Comparison of ENCODE assay signal across 27 mouse cellular contexts in genomic region chr13:49199891-49200290, GRCm38 (mm10). TPM values are rescaled to one million over a fixed set of nuclear protein-coding genes. Genes with fewer than 3 reads are reported as not detected.
DNase-seq lines count a peak whose midpoint lies in the region; ATAC-seq and TF ChIP-seq lines count a peak whose summit lies in the region.
"Had no signal": no experiment of that assay in that cellular context is flagged by ENCODE, and none has a peak within 500 bp of the region (broad histone marks: within the 10 kb centered on the region; RNA-seq: fewer than 3 reads in every experiment).

No protein-coding gene starts in this region.

- DNase-seq in gastrocnemius, adult 2 months: no peak
- no peak for DNase-seq in gastrocnemius, postnatal 4 days (ENCODE audit: low spot score in 2 of 2)
- DNase-seq in midbrain, embryonic 11.5 days (ENCODE audit: low spot score, missing footprints): peak; percentile 53
- no peak for DNase-seq in forebrain, embryonic 11.5 days (ENCODE audit: low spot score)
- DNase-seq in urinary bladder, postnatal 10 days (ENCODE audit: low spot score): no peak
- DNase-seq: adrenal gland, postnatal 14 days; cerebellum, adult 11-12 months; cerebellum, adult 8-10 months; cerebellum, postnatal 10 days; cerebellum, postnatal 36 days; embryo, embryonic 11 days; gastrocnemius, postnatal 14 days; heart, postnatal 10 days; heart, postnatal 36 days had no signal

- H3K27ac ChIP-seq in gastrocnemius, adult 2 months: peak overlapping the region; percentile 54
- no peak overlapping the region for H3K27ac ChIP-seq in midbrain, embryonic 11.5 days (ENCODE audit: low read depth, low read length)
- H3K27ac ChIP-seq in midbrain, embryonic 16.5 days (ENCODE audit: low read length): no peak overlapping the region
- peak overlapping the region; percentile 72 for H3K27ac ChIP-seq in brown adipose tissue, adult 24 weeks (replicated peaks; ENCODE audit: low read depth, low read length)
- no peak overlapping the region for H3K27ac ChIP-seq in forebrain, embryonic 11.5 days (ENCODE audit: low read depth, low read length)
- H3K27ac ChIP-seq: embryonic facial prominence, embryonic 10.5 days; embryonic facial prominence, embryonic 13.5 days; forebrain, embryonic 13.5 days; heart, embryonic 15.5 days; hindbrain, embryonic 10.5 days; hindbrain, embryonic 13.5 days had no signal

- no peaks in the 10 kb centered on the region for H3K36me3 ChIP-seq in midbrain, embryonic 11.5 days (ENCODE audit: control insufficient read depth, insufficient read depth, low read length)
- H3K36me3 ChIP-seq in midbrain, embryonic 16.5 days (ENCODE audit: control insufficient read depth, insufficient read depth, low read length): no peaks in the 10 kb centered on the region
- H3K36me3 ChIP-seq in forebrain, embryonic 11.5 days (ENCODE audit: control insufficient read depth, insufficient read depth, low read length): no peaks in the 10 kb centered on the region
- H3K36me3 ChIP-seq: hindbrain, embryonic 13.5 days had no signal

- intact Hi-C loops in gastrocnemius, adult 2 months (cut with DNase I): no loop called here

- WGBS in midbrain, embryonic 11.5 days: 87% methylated on average over 7 of the region's 7 CpGs
- WGBS in midbrain, embryonic 16.5 days: 95% methylated on average over 7 of the region's 7 CpGs
- WGBS in forebrain, embryonic 11.5 days: 97% methylated on average over 7 of the region's 7 CpGs

- ATAC-seq in midbrain, embryonic 11.5 days (ENCODE audit: low FRiP score): no peak
- ATAC-seq in midbrain, embryonic 16.5 days: no peak
- ATAC-seq in forebrain, embryonic 11.5 days (replicated peaks; ENCODE audit: low FRiP score): no peak
- ATAC-seq: forebrain, embryonic 13.5 days; forebrain, embryonic 16.5 days; hindbrain, embryonic 16.5 days; Patski had no signal

- no peaks in the 10 kb centered on the region for H3K4me1 ChIP-seq in midbrain, embryonic 11.5 days (ENCODE audit: control insufficient read depth, insufficient read depth, low read length)
- no peaks in the 10 kb centered on the region for H3K4me1 ChIP-seq in midbrain, embryonic 16.5 days (ENCODE audit: control insufficient read depth, insufficient read depth, low read length)
- H3K4me1 ChIP-seq in brown adipose tissue, adult 24 weeks (ENCODE audit: control insufficient read depth, insufficient read depth, insufficient read length, low read length): peaks cover 5% of the 10 kb centered on the region
- H3K4me1 ChIP-seq in forebrain, embryonic 11.5 days (replicated peaks; ENCODE audit: control insufficient read depth, insufficient read depth, low read length): no peaks in the 10 kb centered on the region
- H3K4me1 ChIP-seq: embryonic facial prominence, embryonic 13.5 days; forebrain, embryonic 13.5 days; hindbrain, embryonic 13.5 days had no signal

- no peak overlapping the region for H3K4me3 ChIP-seq in gastrocnemius, adult 2 months
- no peak overlapping the region for H3K4me3 ChIP-seq in midbrain, embryonic 11.5 days (ENCODE audit: low read depth, low read length)
- no peak overlapping the region for H3K4me3 ChIP-seq in midbrain, embryonic 16.5 days (ENCODE audit: low read depth, low read length)
- H3K4me3 ChIP-seq in brown adipose tissue, adult 24 weeks (ENCODE audit: insufficient read depth, low read depth, low read length): no peak overlapping the region
- H3K4me3 ChIP-seq in forebrain, embryonic 11.5 days (ENCODE audit: low read depth, low read length): no peak overlapping the region
- H3K4me3 ChIP-seq: embryonic facial prominence, embryonic 10.5 days; embryonic facial prominence, embryonic 13.5 days; erythroblast, embryonic 14.5 days; forebrain, embryonic 13.5 days; heart, embryonic 12.5 days; heart, embryonic 15.5 days; hindbrain, embryonic 10.5 days; hindbrain, embryonic 13.5 days had no signal

- TF ChIP-seq CTCF in gastrocnemius, adult 2 months (IDR thresholded peaks at IDR 0.05): no peak

- no peak overlapping the region for H3K9ac ChIP-seq in midbrain, embryonic 11.5 days (ENCODE audit: low read length)
- no peak overlapping the region for H3K9ac ChIP-seq in midbrain, embryonic 16.5 days (ENCODE audit: low read depth, low read length)
- no peak overlapping the region for H3K9ac ChIP-seq in forebrain, embryonic 11.5 days (ENCODE audit: low read length)
- H3K9ac ChIP-seq: embryonic facial prominence, embryonic 13.5 days; forebrain, embryonic 13.5 days; heart, embryonic 12.5 days; heart, embryonic 15.5 days; hindbrain, embryonic 13.5 days had no signal

- no peak overlapping the region for H3K4me2 ChIP-seq in midbrain, embryonic 11.5 days
- H3K4me2 ChIP-seq in midbrain, embryonic 16.5 days (ENCODE audit: low read length): no peak overlapping the region
- no peak overlapping the region for H3K4me2 ChIP-seq in forebrain, embryonic 11.5 days (ENCODE audit: low read depth, low read length, severe bottlenecking)
- H3K4me2 ChIP-seq: embryonic facial prominence, embryonic 13.5 days; forebrain, embryonic 13.5 days; heart, embryonic 12.5 days; heart, embryonic 15.5 days; hindbrain, embryonic 13.5 days had no signal

- no peaks in the 10 kb centered on the region for H3K9me3 ChIP-seq in midbrain, embryonic 11.5 days (ENCODE audit: control insufficient read depth, low read length)
- no peaks in the 10 kb centered on the region for H3K9me3 ChIP-seq in midbrain, embryonic 16.5 days (replicated peaks; ENCODE audit: control insufficient read depth, low read length, poor library complexity, severe bottlenecking)
- H3K9me3 ChIP-seq in forebrain, embryonic 11.5 days (ENCODE audit: control insufficient read depth, low read length): no peaks in the 10 kb centered on the region
- H3K9me3 ChIP-seq: embryonic facial prominence, embryonic 10.5 days; embryonic facial prominence, embryonic 13.5 days; forebrain, embryonic 13.5 days; heart, embryonic 12.5 days; heart, embryonic 15.5 days; hindbrain, embryonic 10.5 days; hindbrain, embryonic 13.5 days had no signal

- no peaks in the 10 kb centered on the region for H3K27me3 ChIP-seq in midbrain, embryonic 11.5 days (ENCODE audit: control insufficient read depth, insufficient read depth, low read length)
- H3K27me3 ChIP-seq in midbrain, embryonic 16.5 days (ENCODE audit: control insufficient read depth, insufficient read depth, low read depth, low read length): no peaks in the 10 kb centered on the region
- H3K27me3 ChIP-seq in forebrain, embryonic 11.5 days (ENCODE audit: control insufficient read depth, insufficient read depth, low read length): no peaks in the 10 kb centered on the region
- H3K27me3 ChIP-seq: embryonic facial prominence, embryonic 13.5 days; forebrain, embryonic 13.5 days; heart, embryonic 12.5 days; heart, embryonic 15.5 days; Patski had no signal

RNA-seq across cellular contexts. Expression of gene Ninj1, which starts 12.6 kb away (rescaled TPM):
- total RNA-seq in gastrocnemius, adult 2 months (2021): 10 to 100 TPM; 17.2 to 18.7 TPM
- 10 to 100 TPM; 23.7 to 26.1 TPM for total RNA-seq in gastrocnemius, postnatal 4 days (2021)
- polyA plus RNA-seq in midbrain, embryonic 11.5 days (2014; fragmentation: Nextera tagmentation; extraction: Ambion mirVana): 17.5 TPM in 2 replicates
- 19.3 and 22.3 TPM in 2 replicates for polyA plus RNA-seq in midbrain, embryonic 16.5 days (2015; fragmentation: Nextera tagmentation; extraction: Ambion mirVana)
- polyA plus RNA-seq in brown adipose tissue, adult 24 weeks (2012; ENCODE audit: insufficient read depth, insufficient read length, missing spikeins): 57.7 and 90.3 TPM in 2 replicates
- polyA plus RNA-seq in forebrain, embryonic 11.5 days (2014; fragmentation: Nextera tagmentation; extraction: Ambion mirVana): 19.6 and 23.8 TPM in 2 replicates

RNA-seq across cellular contexts. Expression of gene Card19, which starts 15.9 kb away (rescaled TPM):
- total RNA-seq in gastrocnemius, adult 2 months (2021): 100 to 1,000 TPM; 113 to 123 TPM
- 10 to 100 TPM; 54.5 to 62.9 TPM for total RNA-seq in gastrocnemius, postnatal 4 days (2021)
- polyA plus RNA-seq in midbrain, embryonic 11.5 days (2014; fragmentation: Nextera tagmentation; extraction: Ambion mirVana): 17.1 and 18.0 TPM in 2 replicates
- 26.5 and 27.6 TPM in 2 replicates for polyA plus RNA-seq in midbrain, embryonic 16.5 days (2015; fragmentation: Nextera tagmentation; extraction: Ambion mirVana)
- polyA plus RNA-seq in brown adipose tissue, adult 24 weeks (2012; ENCODE audit: insufficient read depth, insufficient read length, missing spikeins): 68.4 and 68.7 TPM in 2 replicates
- polyA plus RNA-seq in forebrain, embryonic 11.5 days (2014; fragmentation: Nextera tagmentation; extraction: Ambion mirVana): 18.9 and 19.6 TPM in 2 replicates

RNA-seq across cellular contexts. Expression of gene Susd3, which starts 48.6 kb away (rescaled TPM):
- total RNA-seq in gastrocnemius, adult 2 months (2021): under 1 TPM in 1 of 2 experiments, not detected in 1; 0.97 TPM
- total RNA-seq in gastrocnemius, postnatal 4 days (2021): 1 to 10 TPM in 1 of 2 experiments, under 1 TPM in 1; 0.61 to 1.5 TPM
- 0.81 and 1.1 TPM in 2 replicates for polyA plus RNA-seq in midbrain, embryonic 11.5 days (2014; fragmentation: Nextera tagmentation; extraction: Ambion mirVana)
- 0.38 and 0.68 TPM in 2 replicates for polyA plus RNA-seq in midbrain, embryonic 16.5 days (2015; fragmentation: Nextera tagmentation; extraction: Ambion mirVana)
- polyA plus RNA-seq in brown adipose tissue, adult 24 weeks (2012; ENCODE audit: insufficient read depth, insufficient read length, missing spikeins): 1.3 TPM in 1 of 2 replicates, not detected in the other
- 0.32 and 1.4 TPM in 2 replicates for polyA plus RNA-seq in forebrain, embryonic 11.5 days (2014; fragmentation: Nextera tagmentation; extraction: Ambion mirVana)
- polyA plus RNA-seq: Patski had no signal

RNA-seq across cellular contexts. Expression of gene Wnk2, which starts 52.1 kb away (rescaled TPM):
- 10 to 100 TPM; 58.9 to 99.2 TPM for total RNA-seq in gastrocnemius, adult 2 months (2021)
- 10 to 100 TPM; 53.8 to 57.2 TPM for total RNA-seq in gastrocnemius, postnatal 4 days (2021)
- 6.1 and 7.8 TPM in 2 replicates for polyA plus RNA-seq in midbrain, embryonic 11.5 days (2014; fragmentation: Nextera tagmentation; extraction: Ambion mirVana)
- polyA plus RNA-seq in midbrain, embryonic 16.5 days (2015; fragmentation: Nextera tagmentation; extraction: Ambion mirVana): 20.8 TPM in 2 replicates
- polyA plus RNA-seq in brown adipose tissue, adult 24 weeks (2012; ENCODE audit: insufficient read depth, insufficient read length, missing spikeins): 0.63 TPM in 1 of 2 replicates, not detected in the other
- polyA plus RNA-seq in forebrain, embryonic 11.5 days (2014; fragmentation: Nextera tagmentation; extraction: Ambion mirVana): 10.3 and 10.7 TPM in 2 replicates
- polyA plus RNA-seq: erythroblast, embryonic 14.5 days had no signal

Comparison
In these comparisons a context has a peak if more than half of its experiments do, and no peak if none do; other contexts are left out.
1. H3K27ac ChIP-seq: peak in gastrocnemius, adult 2 months (single experiment) and brown adipose tissue, adult 24 weeks (single experiment); none in midbrain, embryonic 11.5 days (single experiment), midbrain, embryonic 16.5 days (single experiment) and forebrain, embryonic 11.5 days (single experiment).